Mouse (Mus musculus) liver, adult 2 months (tissue): ENCODE results near the gene Pitpnb.

Source experiments
- CTCF ChIP-seq: fragments of 200-500 bp; IDR thresholded peaks from 2 replicates; pipeline ENCODE4 v1.5.1; 2011; ENCODE audit warnings: low read depth, low read length, control low read depth
- POLR2A ChIP-seq: fragments of 200-500 bp; IDR thresholded peaks from 2 replicates; pipeline ENCODE4 v1.6.1; 2011; ENCODE audit warnings: low read length, control low read depth; ENCODE audit not compliant: insufficient read depth; ENCODE audit errors: extremely low read depth

DNA sequence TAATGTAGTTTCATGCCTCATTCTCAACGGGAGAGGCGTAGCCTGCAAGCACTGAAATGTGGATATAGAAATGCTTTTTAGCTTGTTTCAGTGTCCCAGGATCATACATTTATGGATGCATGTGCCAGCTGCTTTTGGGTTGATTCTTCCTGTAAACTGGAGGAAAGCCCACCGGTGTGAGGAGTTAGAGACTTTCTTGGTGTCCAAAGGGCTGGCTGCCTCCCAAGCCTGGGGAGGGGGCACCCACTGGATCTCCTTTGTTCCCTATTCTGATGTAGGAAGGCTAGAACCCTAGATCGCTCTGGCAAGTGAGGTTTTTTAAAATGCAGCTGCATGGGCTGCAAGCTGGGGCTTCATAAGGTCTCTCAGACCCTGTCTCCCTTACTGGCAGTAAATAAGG, 93.1 kb downstream of the Pitpnb start:
- TF ChIP-seq POLR2A (no peak), CTCF (no peak)
